Mouse (Mus musculus) heart, embryonic 16.5 days (tissue): Measurements from ENCODE around the gene Synj2. TPM values are rescaled to one million over a fixed set of nuclear protein-coding genes. Genes with fewer than 3 reads are reported as not detected.

Experiments used
- ATAC-seq: fragments of 200-750 bp; cut with Nextera tagmentation; replicated peaks from 2 replicates; pipeline ENCODE4 v1.8.0; 2017; ENCODE audit warnings: moderate number of reproducible peaks; ENCODE audit not compliant: insufficient read depth, low FRiP score; ENCODE audit errors: extremely low read depth
- H3K27ac ChIP-seq: fragments of 300-500 bp; sonication (generic); 2 replicates; pipeline ENCODE4 v1.5.1; 2014; ENCODE audit warnings: mild to moderate bottlenecking, low read length, control low read depth, moderate library complexity
- H3K27me3 ChIP-seq: fragments of 300-500 bp; sonication (generic); 2 replicates; pipeline ENCODE4 v1.6.1; 2014; ENCODE audit warnings: low read length, mixed read lengths; ENCODE audit not compliant: control insufficient read depth, insufficient read depth
- H3K36me3 ChIP-seq: fragments of 300-500 bp; sonication (generic); 2 replicates; pipeline ENCODE4 v1.6.1; 2014; ENCODE audit not compliant: control insufficient read depth, insufficient read depth
- H3K4me1 ChIP-seq: fragments of 300-500 bp; sonication (generic); 2 replicates; pipeline ENCODE4 v1.6.1; 2014; ENCODE audit warnings: low read length, mixed read lengths; ENCODE audit not compliant: control insufficient read depth, insufficient read depth
- H3K4me2 ChIP-seq: fragments of 300-500 bp; sonication (generic); 2 replicates; pipeline ENCODE4 v1.6.1; 2014; ENCODE audit warnings: low read depth, mild to moderate bottlenecking, control low read depth, low read length
- H3K4me3 ChIP-seq: fragments of 300-500 bp; sonication (generic); 2 replicates; pipeline ENCODE4 v1.5.1; 2014; ENCODE audit warnings: mild to moderate bottlenecking, control low read depth, low read length
- H3K9ac ChIP-seq: fragments of 300-500 bp; sonication (generic); 2 replicates; pipeline ENCODE4 v1.6.1; 2014; ENCODE audit warnings: low read length, control low read depth
- H3K9me3 ChIP-seq: fragments of 300-500 bp; sonication (generic); replicated peaks from 2 replicates; pipeline ENCODE4 v1.6.1; 2016; ENCODE audit warnings: low read length; ENCODE audit not compliant: control insufficient read depth
- WGBS: fragments of 180-500 bp; shearing (Covaris S2); extraction: QIAGEN DNeasy Blood & Tissue Kit; methylation state at CpG from one replicate; pipeline ENCODE4 v1.1.7; 2014; 5-methylcytosine and 5-hydroxymethylcytosine counted together
- polyA plus RNA-seq: library from polyadenylated mRNA; unstranded; fragments of >200 nt; fragmentation: Nextera tagmentation; extraction: Ambion mirVana; gene quantifications from 2 replicates; pipeline ENCODE4 v1.2.1, GENCODE M21; 2015

Synj2 gene
- polyA plus RNA-seq, 1 experiment from 2014 or later = 5.3 TPM

DNA sequence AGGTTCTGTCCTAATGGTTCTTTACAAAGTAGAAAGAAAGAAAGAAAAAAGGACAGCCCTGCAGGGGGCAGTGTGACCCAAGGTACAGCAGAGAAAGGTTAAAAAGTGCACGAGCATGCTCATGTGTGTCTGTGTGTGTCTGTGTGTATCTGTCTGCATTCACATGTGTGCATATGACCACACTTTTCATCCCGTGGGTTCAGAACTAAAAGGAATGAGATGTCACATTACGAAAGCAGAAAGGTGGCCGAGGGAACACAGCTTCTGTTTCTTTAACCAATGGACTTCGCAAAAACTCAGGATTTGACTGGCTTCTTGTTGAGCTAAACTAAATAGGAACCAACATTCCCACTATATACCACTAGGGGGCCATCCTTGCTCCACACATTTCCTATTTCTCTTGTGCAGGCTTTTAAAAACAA lies 113.9 kb downstream of the Synj2 start:
- H3K27ac ChIP-seq = no peak overlapping the region
- H3K27me3 ChIP-seq = no peaks in the 10 kb centered on the region
- no peak overlapping the region for H3K4me2 ChIP-seq
- 0 out of 2 replicates have a peak, but pooled peaks cover 3% of the 10 kb centered on the region for H3K36me3 ChIP-seq
- no peak for ATAC-seq
- no peaks in the 10 kb centered on the region for H3K9me3 ChIP-seq
- H3K4me1 ChIP-seq = no peaks in the 10 kb centered on the region
- WGBS = 24% methylated on average over 5 of the region's 5 CpGs
- no peak overlapping the region for H3K9ac ChIP-seq
- H3K4me3 ChIP-seq = no peak overlapping the region

DNA sequence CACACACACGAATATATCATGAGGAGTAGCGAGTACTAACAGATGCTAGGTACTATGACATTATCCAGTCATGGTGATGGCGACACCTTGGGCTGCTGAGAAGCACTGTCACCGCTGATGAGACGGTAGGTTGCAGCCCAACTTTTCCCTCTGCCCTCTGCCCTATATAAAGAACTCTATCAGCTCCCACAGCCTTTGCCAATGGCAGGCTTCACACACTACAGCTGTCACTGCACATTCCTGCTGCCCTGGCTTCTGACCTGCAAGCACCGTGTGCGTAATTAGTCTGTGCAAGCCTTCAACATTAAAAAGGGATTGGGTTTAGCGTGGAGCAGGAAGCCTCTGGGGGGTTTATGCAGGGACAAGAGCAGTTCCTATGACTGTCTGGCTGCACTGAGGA lies 121.7 kb downstream of the Synj2 start:
- WGBS = 44% methylated on average over 8 of the region's 8 CpGs
- Histone ChIP-seq H3K9ac (no peak overlapping the region), H3K27ac (peak overlapping the region; percentile 20; the same call in 1 of the 2 replicates), H3K27me3 (no peaks in the 10 kb centered on the region), H3K4me2 (no peak overlapping the region), H3K9me3 (no peaks in the 10 kb centered on the region), H3K4me1 (0 out of 2 replicates have a peak, but pooled peaks cover 4% of the 10 kb centered on the region), H3K36me3 (peaks cover 23% of the 10 kb centered on the region), H3K4me3 (no peak overlapping the region)
- peak; percentile 87 for ATAC-seq

DNA sequence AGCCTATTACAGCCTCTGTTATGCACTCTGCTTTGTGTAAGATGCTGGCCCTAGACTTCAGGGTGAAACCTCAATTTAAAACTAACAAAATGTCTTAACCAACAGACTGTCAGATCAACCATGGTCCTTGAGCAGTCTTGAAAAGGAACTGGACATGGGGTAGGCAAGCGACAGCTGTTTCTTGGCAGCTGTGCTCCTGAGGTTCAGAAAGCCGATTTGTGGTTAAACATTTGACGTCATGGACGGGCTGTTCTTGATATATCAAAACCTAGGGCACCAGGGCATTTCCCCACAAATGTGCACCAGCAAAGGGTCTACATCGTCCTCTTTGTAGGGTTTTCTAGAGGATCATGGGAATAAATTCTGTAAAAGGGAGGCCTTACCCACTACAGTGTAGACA lies 122.5 kb downstream of the Synj2 start:
- Histone ChIP-seq H3K4me3 (no peak overlapping the region), H3K4me2 (no peak overlapping the region), H3K9me3 (no peaks in the 10 kb centered on the region), H3K36me3 (peaks cover 27% of the 10 kb centered on the region), H3K27me3 (no peaks in the 10 kb centered on the region), H3K27ac (no peak overlapping the region), H3K9ac (no peak overlapping the region), H3K4me1 (0 out of 2 replicates have a peak, but pooled peaks cover 4% of the 10 kb centered on the region)
- ATAC-seq = no peak
- 89% methylated on average over 5 of the region's 5 CpGs for WGBS

DNA sequence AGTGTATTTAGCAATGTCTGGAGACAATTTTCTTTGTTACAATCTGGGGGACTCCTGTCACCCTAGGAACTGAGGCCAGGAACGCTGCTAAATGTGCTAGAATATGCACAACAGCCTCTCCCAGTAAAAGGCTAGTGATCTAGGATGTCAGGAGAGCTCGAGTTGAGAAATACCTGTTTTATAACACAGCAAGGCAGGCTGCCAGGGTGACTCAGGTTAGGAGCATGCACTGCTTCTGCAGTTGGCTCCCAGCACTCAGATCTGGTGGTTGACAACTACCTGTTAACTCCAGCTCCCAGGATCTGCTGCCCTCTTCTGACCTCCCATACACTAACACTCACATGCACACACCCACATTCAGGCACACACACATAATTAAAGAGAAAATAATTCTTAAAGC lies 124.9 kb downstream of the Synj2 start:
- WGBS = 85% methylated on average over 2 of the region's 2 CpGs
- ATAC-seq = no peak

DNA sequence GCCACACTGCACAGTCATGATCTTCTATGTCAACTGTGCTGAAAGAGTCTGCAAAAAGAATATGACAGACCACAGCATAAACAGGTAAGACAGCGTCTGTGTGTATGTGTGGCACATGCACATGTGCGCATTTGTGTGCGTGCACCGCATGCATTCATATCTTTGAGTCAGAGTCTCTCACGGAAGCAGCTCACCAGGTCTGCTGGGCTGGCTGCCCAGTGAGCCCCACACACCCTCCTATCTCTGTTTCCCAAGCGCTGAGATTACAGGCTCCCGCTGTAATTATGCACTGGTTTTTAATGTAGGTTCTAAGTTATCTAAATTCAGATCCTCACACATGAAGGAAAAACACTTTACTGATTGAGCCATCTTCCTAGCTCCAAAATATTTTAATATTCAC lies 126.5 kb downstream of the Synj2 start:
- no peaks in the 10 kb centered on the region for H3K27me3 ChIP-seq
- 78% methylated on average over 7 of the region's 7 CpGs for WGBS
- H3K4me3 ChIP-seq = no peak overlapping the region
- no peak for ATAC-seq
- 0 out of 2 replicates have a peak, but pooled peaks cover 4% of the 10 kb centered on the region for H3K4me1 ChIP-seq
- peaks cover 43% of the 10 kb centered on the region for H3K36me3 ChIP-seq
- no peaks in the 10 kb centered on the region for H3K9me3 ChIP-seq
- H3K27ac ChIP-seq = no peak overlapping the region
- no peak overlapping the region for H3K9ac ChIP-seq
- H3K4me2 ChIP-seq = no peak overlapping the region

More for the DNA sequence above, 124.9 kb downstream of the Synj2 start:
- 0 out of 2 replicates have a peak, but pooled peaks cover 4% of the 10 kb centered on the region for H3K4me1 ChIP-seq
- H3K36me3 ChIP-seq = peaks cover 34% of the 10 kb centered on the region
- H3K27ac ChIP-seq = no peak overlapping the region
- H3K4me3 ChIP-seq = no peak overlapping the region
- no peak overlapping the region for H3K4me2 ChIP-seq
- H3K27me3 ChIP-seq = no peaks in the 10 kb centered on the region
- no peaks in the 10 kb centered on the region for H3K9me3 ChIP-seq
- no peak overlapping the region for H3K9ac ChIP-seq

DNA sequence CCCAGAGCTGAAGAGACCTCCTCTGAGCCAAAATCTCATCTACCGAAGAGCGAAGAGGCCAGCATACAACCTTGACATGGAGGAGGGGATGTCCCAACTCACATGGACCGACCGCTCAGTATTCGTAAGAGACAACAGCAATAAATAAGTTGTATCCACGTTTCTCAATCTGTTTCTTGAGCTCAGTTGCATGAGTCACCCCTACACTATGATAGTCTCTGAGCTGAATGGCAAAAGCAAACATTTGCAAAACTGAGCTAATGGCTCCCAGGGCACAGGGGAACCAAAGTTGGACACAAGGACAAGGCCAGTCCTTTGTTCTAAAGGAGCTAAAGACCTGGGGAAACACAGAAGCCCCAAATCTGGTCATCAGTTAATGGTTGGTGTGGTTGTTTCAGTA lies 128.8 kb downstream of the Synj2 start:
- Histone ChIP-seq H3K4me2 (no peak overlapping the region), H3K27ac (no peak overlapping the region), H3K9ac (no peak overlapping the region), H3K4me3 (no peak overlapping the region), H3K36me3 (peaks cover 43% of the 10 kb centered on the region), H3K9me3 (no peaks in the 10 kb centered on the region), H3K4me1 (no peaks in the 10 kb centered on the region), H3K27me3 (no peaks in the 10 kb centered on the region)
- no peak for ATAC-seq
- 86% methylated on average over 6 of the region's 6 CpGs for WGBS

DNA sequence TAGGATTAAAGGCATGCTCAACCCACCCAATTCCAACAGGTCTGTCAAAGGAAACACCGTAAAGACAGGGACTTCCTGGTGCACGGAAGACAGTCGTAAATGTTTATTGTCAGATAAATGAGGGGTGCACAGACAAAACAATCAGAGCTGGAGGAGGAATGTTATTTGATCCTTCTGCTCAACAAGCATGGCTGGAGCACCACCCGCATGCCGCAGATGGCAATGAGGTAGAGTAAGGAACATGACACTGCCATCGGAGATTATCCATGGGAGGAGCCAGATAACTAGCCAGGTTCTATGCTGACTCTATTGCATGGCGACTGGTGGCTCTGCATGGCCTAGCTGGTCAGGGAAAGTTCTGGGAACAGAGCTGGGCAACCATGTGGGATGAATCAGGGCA lies 132.3 kb downstream of the Synj2 start:
- no peaks in the 10 kb centered on the region for H3K27me3 ChIP-seq
- peaks cover 23% of the 10 kb centered on the region for H3K36me3 ChIP-seq
- no peaks in the 10 kb centered on the region for H3K9me3 ChIP-seq
- WGBS = 81% methylated on average over 7 of the region's 7 CpGs
- ATAC-seq = no peak
- H3K4me1 ChIP-seq = no peaks in the 10 kb centered on the region; the same call in 1 of the 2 replicates
- no peak overlapping the region for H3K9ac ChIP-seq
- H3K4me3 ChIP-seq = no peak overlapping the region
- H3K27ac ChIP-seq = no peak overlapping the region
- H3K4me2 ChIP-seq = no peak overlapping the region

DNA sequence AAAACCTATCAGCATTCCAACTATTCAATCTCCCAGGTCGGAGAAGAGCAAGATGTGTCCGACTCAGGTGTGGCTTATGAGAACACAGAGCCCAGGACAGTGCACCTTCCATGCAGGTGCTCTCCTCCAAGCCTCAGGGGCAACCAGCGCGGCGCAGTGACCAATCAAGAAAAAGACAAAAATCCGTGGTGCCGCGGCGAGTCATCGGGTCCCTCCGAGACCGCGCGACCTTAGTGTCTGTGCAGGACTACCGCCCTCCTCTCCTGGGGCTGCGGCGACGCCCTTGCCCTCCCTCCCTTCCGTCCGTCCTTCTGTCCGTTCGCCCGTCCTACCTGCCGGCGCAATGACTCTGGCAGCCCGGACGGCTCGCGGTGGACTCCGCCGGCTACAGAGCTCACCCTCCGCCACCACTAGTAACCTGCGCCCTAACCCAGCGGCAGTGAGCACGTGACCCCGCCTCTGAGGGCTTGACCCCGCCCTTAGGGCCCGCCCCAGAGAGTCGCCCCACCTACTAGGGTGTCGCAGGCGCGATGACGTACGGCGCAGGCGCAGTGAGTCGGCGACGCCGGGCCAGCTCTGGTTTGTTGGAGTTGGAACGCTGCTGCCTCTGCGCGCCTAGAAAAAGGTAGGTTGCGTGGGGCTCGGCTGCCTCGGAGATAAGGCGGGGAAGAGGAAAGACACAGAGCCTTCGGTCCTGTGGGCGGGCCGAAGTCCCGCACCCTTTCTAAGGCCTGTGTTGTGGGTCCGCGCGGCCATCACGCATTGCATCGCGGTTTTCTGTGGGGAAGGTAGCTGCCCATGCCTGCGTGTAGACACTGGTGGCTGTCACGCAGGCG lies 138.4 kb downstream of the Synj2 start, which contains the start of the genes Serac1 and Gtf2h5:
TSS of gene Serac1 (minus strand) at position 455 of the 836 bp plus-strand sequence.
TSS of gene Gtf2h5 (plus strand) at position 500 of the 836 bp plus-strand sequence.
- Histone ChIP-seq H3K36me3 (peaks cover 7% of the 10 kb centered on the region; the same call in 1 of the 2 replicates), H3K27ac (peak within 1 kb of the TSS; percentile 85), H3K4me1 (peaks cover 9% of the 10 kb centered on the region), H3K4me3 (peak within 1 kb of the TSS; percentile 96), H3K9ac (peak within 1 kb of the TSS; percentile 98), H3K4me2 (peak within 1 kb of the TSS; percentile 95), H3K9me3 (no peaks in the 10 kb centered on the region), H3K27me3 (no peaks in the 10 kb centered on the region)
- peak; percentile 100 for ATAC-seq
- WGBS = under 1% methylated on average over 70 of the region's 70 CpGs

DNA sequence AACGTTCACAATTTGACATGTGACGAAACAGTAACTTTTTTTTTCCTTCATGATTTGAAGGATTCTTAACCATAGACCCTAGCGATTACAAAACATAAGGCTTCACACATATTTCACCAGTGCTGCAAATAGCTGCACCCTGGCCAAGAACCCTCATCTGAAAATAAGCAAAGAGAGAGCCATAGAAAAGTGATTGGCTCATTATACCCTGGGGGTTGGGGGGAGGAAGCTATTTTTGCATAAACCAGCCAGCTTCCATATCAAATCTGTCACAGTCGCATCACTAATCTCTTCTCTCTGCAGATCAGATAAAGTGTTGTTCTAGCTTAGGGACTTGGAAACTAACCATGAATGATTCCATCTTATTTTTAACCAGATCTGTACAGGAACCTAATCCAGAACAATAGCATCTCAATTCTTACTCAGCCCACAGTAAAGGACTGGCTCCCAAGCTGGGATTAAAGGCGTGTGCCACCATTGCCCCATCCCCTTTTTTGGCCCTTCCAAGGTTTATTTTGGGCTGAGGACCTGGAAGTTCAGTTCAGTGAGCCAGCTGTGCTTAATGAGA lies 142.3 kb downstream of the Synj2 start:
- whole genome bisulfite sequencing = 82% methylated on average over 5 of the region's 5 CpGs
- Histone ChIP-seq H3K36me3 (peaks cover 11% of the 10 kb centered on the region), H3K9ac (no peak overlapping the region), H3K4me2 (no peak overlapping the region), H3K9me3 (no peaks in the 10 kb centered on the region), H3K4me3 (no peak overlapping the region), H3K27ac (no peak overlapping the region), H3K27me3 (no peaks in the 10 kb centered on the region), H3K4me1 (peaks cover 9% of the 10 kb centered on the region)
- no peak for ATAC-seq
